In genomic region chr12:117239927-117240715, GRCm38 (mm10) we compare ENCODE assay signal across 17 mouse cellular contexts.
DNase-seq lines count a peak whose midpoint lies in the region; ATAC-seq and TF ChIP-seq lines count a peak whose summit lies in the region.
"Had no signal": no experiment of that assay in that cellular context is flagged by ENCODE, and none has a peak within 500 bp of the region (broad histone marks: within the 10 kb centered on the region; RNA-seq: fewer than 3 reads in every experiment).

No protein-coding gene starts in this region.

- peak; percentile 8 to 20 for DNase-seq in heart, postnatal 10 days
- no peak for DNase-seq in heart, embryonic 10.5 days (ENCODE audit: low spot score)
- no peak for DNase-seq in midbrain, embryonic 10.5 days (ENCODE audit: low spot score)
- DNase-seq in ZHBTc4 (ENCODE audit: low read depth, low spot score): peak; percentile 82
- DNase-seq in midbrain, postnatal 0 days (ENCODE audit: low spot score): peak; percentile 20
- DNase-seq in layer of hippocampus, adult 2 months (ENCODE audit: low spot score in 2 of 2): no peak
- DNase-seq: gastrocnemius, postnatal 36 days; right cerebral cortex, adult 18-20 months; thymus, postnatal 25 days had no signal

- no peaks in the 10 kb centered on the region; the same call in 1 of the 2 replicates for H3K27me3 ChIP-seq in heart, embryonic 10.5 days (ENCODE audit: insufficient read depth, poor library complexity, severe bottlenecking)
- no peaks in the 10 kb centered on the region for H3K27me3 ChIP-seq in midbrain, embryonic 13.5 days
- no peaks in the 10 kb centered on the region for H3K27me3 ChIP-seq in midbrain, embryonic 10.5 days (ENCODE audit: low read depth, poor library complexity, severe bottlenecking)
- no peaks in the 10 kb centered on the region for H3K27me3 ChIP-seq in midbrain, postnatal 0 days (ENCODE audit: insufficient read depth, low read length)
- H3K27me3 ChIP-seq: embryonic facial prominence, embryonic 12.5 days; Patski had no signal

- H3K36me3 ChIP-seq in heart, embryonic 10.5 days: no peaks in the 10 kb centered on the region
- peaks cover 75% of the 10 kb centered on the region for H3K36me3 ChIP-seq in midbrain, embryonic 13.5 days
- peaks cover 98% of the 10 kb centered on the region for H3K36me3 ChIP-seq in midbrain, embryonic 10.5 days
- H3K36me3 ChIP-seq in midbrain, postnatal 0 days (ENCODE audit: insufficient read depth, low read length): peaks cover 32% of the 10 kb centered on the region
- H3K36me3 ChIP-seq: embryonic facial prominence, embryonic 12.5 days; kidney, embryonic 15.5 days had no signal

- H3K4me3 ChIP-seq in heart, embryonic 10.5 days: no peak overlapping the region
- H3K4me3 ChIP-seq in midbrain, embryonic 13.5 days (replicated peaks): no peak overlapping the region
- no peak overlapping the region for H3K4me3 ChIP-seq in midbrain, embryonic 10.5 days
- H3K4me3 ChIP-seq in midbrain, postnatal 0 days (ENCODE audit: low read depth, low read length): no peak overlapping the region
- no peak overlapping the region for H3K4me3 ChIP-seq in layer of hippocampus, adult 2 months
- H3K4me3 ChIP-seq: embryonic facial prominence, embryonic 12.5 days; forebrain, embryonic 10.5 days; kidney, embryonic 15.5 days; myocyte had no signal

- no peak overlapping the region for H3K27ac ChIP-seq in heart, embryonic 10.5 days
- H3K27ac ChIP-seq in midbrain, embryonic 13.5 days: peak overlapping the region; percentile 69
- no peak overlapping the region for H3K27ac ChIP-seq in midbrain, embryonic 10.5 days (replicated peaks)
- no peak overlapping the region for H3K27ac ChIP-seq in midbrain, postnatal 0 days (ENCODE audit: low read depth, low read length)
- no peak overlapping the region for H3K27ac ChIP-seq in layer of hippocampus, adult 2 months
- H3K27ac ChIP-seq: embryonic facial prominence, embryonic 12.5 days; forebrain, embryonic 10.5 days; kidney, embryonic 15.5 days; stomach, postnatal 0 days had no signal

- no peak for ATAC-seq in midbrain, embryonic 13.5 days
- ATAC-seq in midbrain, postnatal 0 days (ENCODE audit: low FRiP score): no peak
- ATAC-seq: CD4-positive, CD25-positive, alpha-beta regulatory T cell, adult 4 months; Patski had no signal

- intact Hi-C loops in heart, postnatal 10 days (cut with DNase I): loop anchor here (5.0 kb wide), 1 partner anchor 78 kb away; no protein-coding TSS in a partner anchor

- TF ChIP-seq CTCF in midbrain, postnatal 0 days (IDR thresholded peaks at IDR 0.05): no peak
- TF ChIP-seq CTCF in layer of hippocampus, adult 2 months (conservative IDR thresholded peaks at IDR 0.05): no peak

- no peak overlapping the region for H3K4me2 ChIP-seq in midbrain, embryonic 13.5 days (replicated peaks)
- no peak overlapping the region for H3K4me2 ChIP-seq in midbrain, postnatal 0 days (ENCODE audit: low read depth, low read length, poor library complexity, severe bottlenecking)
- H3K4me2 ChIP-seq: embryonic facial prominence, embryonic 12.5 days; kidney, embryonic 15.5 days had no signal

- no peaks in the 10 kb centered on the region for H3K4me1 ChIP-seq in heart, embryonic 10.5 days
- H3K4me1 ChIP-seq in midbrain, embryonic 13.5 days (replicated peaks): peaks cover 31% of the 10 kb centered on the region
- H3K4me1 ChIP-seq in midbrain, embryonic 10.5 days: peaks cover 21% of the 10 kb centered on the region
- H3K4me1 ChIP-seq in midbrain, postnatal 0 days (ENCODE audit: insufficient read depth, low read length): no peaks in the 10 kb centered on the region
- H3K4me1 ChIP-seq: embryonic facial prominence, embryonic 12.5 days; kidney, embryonic 15.5 days had no signal

- no peaks in the 10 kb centered on the region for H3K9me3 ChIP-seq in heart, embryonic 10.5 days
- no peaks in the 10 kb centered on the region for H3K9me3 ChIP-seq in midbrain, embryonic 13.5 days
- no peaks in the 10 kb centered on the region for H3K9me3 ChIP-seq in midbrain, embryonic 10.5 days (replicated peaks)
- H3K9me3 ChIP-seq in midbrain, postnatal 0 days (ENCODE audit: low read length): no peaks in the 10 kb centered on the region
- H3K9me3 ChIP-seq: embryonic facial prominence, embryonic 12.5 days; forebrain, embryonic 10.5 days; kidney, embryonic 15.5 days had no signal

- H3K9ac ChIP-seq in midbrain, embryonic 13.5 days (replicated peaks): no peak overlapping the region
- no peak overlapping the region for H3K9ac ChIP-seq in midbrain, postnatal 0 days (replicated peaks; ENCODE audit: low read length, poor library complexity, severe bottlenecking)
- H3K9ac ChIP-seq: embryonic facial prominence, embryonic 12.5 days; kidney, embryonic 15.5 days had no signal

- WGBS in heart, embryonic 10.5 days: 69% methylated on average over 9 of the region's 9 CpGs
- WGBS in midbrain, embryonic 13.5 days: 73% methylated on average over 9 of the region's 9 CpGs
- 83% methylated on average over 9 of the region's 9 CpGs for WGBS in midbrain, embryonic 10.5 days
- 65% methylated on average over 9 of the region's 9 CpGs for WGBS in midbrain, postnatal 0 days

Comparison
In these comparisons a context has a peak if more than half of its experiments do, and no peak if none do; other contexts are left out.
1. DNase-seq: peak in heart, postnatal 10 days (2 of 2), ZHBTc4 (single experiment) and midbrain, postnatal 0 days (single experiment); none in heart, embryonic 10.5 days (single experiment), midbrain, embryonic 10.5 days (single experiment) and layer of hippocampus, adult 2 months (0 of 2).